8 mouse cellular contexts compared by ENCODE assay signal in genomic region chr4:134683008-134683407, GRCm38 (mm10). TPM values are rescaled to one million over a fixed set of nuclear protein-coding genes. Genes with fewer than 3 reads are reported as not detected.
DNase-seq lines count a peak whose midpoint lies in the region; ATAC-seq and TF ChIP-seq lines count a peak whose summit lies in the region.

No protein-coding gene starts in this region.

- H3K4me3 ChIP-seq in kidney, postnatal 0 days (replicated peaks; ENCODE audit: low read depth, low read length), result no peak overlapping the region
- H3K4me3 ChIP-seq in hindbrain, embryonic 12.5 days, result no peak overlapping the region

- no peaks in the 10 kb centered on the region for H3K27me3 ChIP-seq in kidney, postnatal 0 days (ENCODE audit: insufficient read depth, low read length)
- peaks cover 4% of the 10 kb centered on the region; the same call in 1 of the 2 replicates for H3K27me3 ChIP-seq in hindbrain, embryonic 12.5 days

- H3K9ac ChIP-seq in kidney, postnatal 0 days (ENCODE audit: low read depth, low read length), result peak overlapping the region; percentile 31; the same call in 1 of the 2 replicates
- no peak overlapping the region for H3K9ac ChIP-seq in hindbrain, embryonic 12.5 days

- no peaks in the 10 kb centered on the region for H3K9me3 ChIP-seq in kidney, postnatal 0 days (replicated peaks; ENCODE audit: low read length)
- peaks cover 5% of the 10 kb centered on the region; the same call in 1 of the 2 replicates for H3K9me3 ChIP-seq in hindbrain, embryonic 12.5 days (replicated peaks)

- H3K36me3 ChIP-seq in kidney, postnatal 0 days (ENCODE audit: insufficient read depth, low read length), result no peaks in the 10 kb centered on the region
- no peaks in the 10 kb centered on the region for H3K36me3 ChIP-seq in hindbrain, embryonic 12.5 days

- no peak for TF ChIP-seq CTCF in kidney, postnatal 0 days (IDR thresholded peaks at IDR 0.05; ENCODE audit: low read depth)

- WGBS in kidney, postnatal 0 days, result 4% methylated on average over 13 of the region's 13 CpGs
- 52% methylated on average over 13 of the region's 13 CpGs for WGBS in hindbrain, embryonic 12.5 days

- H3K4me1 ChIP-seq in kidney, postnatal 0 days (replicated peaks; ENCODE audit: insufficient read depth, low read length), result peaks cover 12% of the 10 kb centered on the region
- H3K4me1 ChIP-seq in hindbrain, embryonic 12.5 days, result peaks cover 24% of the 10 kb centered on the region

- peak overlapping the region; percentile 29; the same call in 1 of the 2 replicates for H3K4me2 ChIP-seq in kidney, postnatal 0 days (ENCODE audit: low read length)
- no peak overlapping the region for H3K4me2 ChIP-seq in hindbrain, embryonic 12.5 days (replicated peaks)

- peak overlapping the region; percentile 66 for H3K27ac ChIP-seq in kidney, postnatal 0 days
- H3K27ac ChIP-seq in hindbrain, embryonic 12.5 days, result peak overlapping the region; percentile 58

- peak; percentile 76 for DNase-seq in kidney, postnatal 0 days (ENCODE audit: low spot score)
- no peak for DNase-seq in kidney, adult 8-10 months
- peak; percentile 78 to 79 for DNase-seq in cerebellum, postnatal 14 days
- no peak for DNase-seq in spleen, postnatal 36 days (ENCODE audit: low spot score in 2 of 2)
- DNase-seq in embryo, embryonic 11 days, result no peak
- no peak for DNase-seq in urinary bladder, adult 2 months (ENCODE audit: low spot score)

- no peak for ATAC-seq in kidney, postnatal 0 days (replicated peaks; ENCODE audit: low FRiP score, low read depth)
- no peak for ATAC-seq in hindbrain, embryonic 12.5 days (ENCODE audit: low FRiP score)
- peak; percentile 68 for ATAC-seq in megakaryocyte progenitor cell, adult 5-6 weeks (replicated peaks; ENCODE audit: poor library complexity)

RNA-seq across cellular contexts. Expression of gene Man1c1, which starts 21.1 kb away (rescaled TPM):
- 3.2 and 3.4 TPM in 2 replicates for polyA plus RNA-seq in kidney, postnatal 0 days (2015; fragmentation: Nextera tagmentation; extraction: Ambion mirVana)
- 6.4 and 7.4 TPM in 2 replicates for polyA plus RNA-seq in hindbrain, embryonic 12.5 days (2016; fragmentation: Nextera tagmentation; extraction: Ambion mirVana)
- 10.5 and 14.2 TPM in 2 replicates for total RNA-seq in megakaryocyte progenitor cell, adult 5-6 weeks (2015)
- 5.0 and 5.8 TPM in 2 replicates for total RNA-seq in megakaryocyte progenitor cell, adult 5-6 weeks (2017)
- polyA plus RNA-seq in urinary bladder, adult 2 months (2012; rRNA removed), result 7.3 and 12.7 TPM in 2 replicates

Comparison
In these comparisons a context has a peak if more than half of its experiments do, and no peak if none do; other contexts are left out.
1. DNase-seq: peak in kidney, postnatal 0 days (single experiment) and cerebellum, postnatal 14 days (2 of 2); none in kidney, adult 8-10 months (0 of 2), spleen, postnatal 36 days (0 of 2), embryo, embryonic 11 days (single experiment) and urinary bladder, adult 2 months (single experiment).